Mouse (Mus musculus): ENCODE measurements around the gene Zfp13. TPM values are rescaled to one million over a fixed set of nuclear protein-coding genes. Genes with fewer than 3 reads are reported as not detected.

The Zfp13 gene
- polyA plus RNA-seq, 1 experiment: 27.8 TPM

DNA sequence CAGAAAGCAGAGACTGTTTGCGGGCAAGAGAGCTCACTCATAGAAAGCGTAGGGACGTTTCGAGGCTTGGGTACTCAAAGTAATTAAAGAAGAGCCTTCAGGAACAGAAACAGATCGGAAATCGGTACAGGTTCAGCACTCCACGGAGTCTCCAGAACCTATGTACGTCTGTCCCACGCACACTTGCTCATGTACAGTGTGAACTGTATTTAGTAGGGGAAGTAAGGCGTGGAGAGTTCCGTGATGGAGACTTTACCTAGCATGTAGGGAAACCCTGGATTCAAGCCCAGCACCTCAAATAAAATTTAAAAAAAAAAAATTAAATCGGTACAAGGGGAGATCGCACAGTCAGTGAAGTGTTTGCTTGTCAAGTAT is 6.4 kb downstream of the Zfp13 start:
- no peak for DNase-seq (ENCODE audit: extremely low spot score in 1 of 2, low spot score in 1 of 2)

DNA sequence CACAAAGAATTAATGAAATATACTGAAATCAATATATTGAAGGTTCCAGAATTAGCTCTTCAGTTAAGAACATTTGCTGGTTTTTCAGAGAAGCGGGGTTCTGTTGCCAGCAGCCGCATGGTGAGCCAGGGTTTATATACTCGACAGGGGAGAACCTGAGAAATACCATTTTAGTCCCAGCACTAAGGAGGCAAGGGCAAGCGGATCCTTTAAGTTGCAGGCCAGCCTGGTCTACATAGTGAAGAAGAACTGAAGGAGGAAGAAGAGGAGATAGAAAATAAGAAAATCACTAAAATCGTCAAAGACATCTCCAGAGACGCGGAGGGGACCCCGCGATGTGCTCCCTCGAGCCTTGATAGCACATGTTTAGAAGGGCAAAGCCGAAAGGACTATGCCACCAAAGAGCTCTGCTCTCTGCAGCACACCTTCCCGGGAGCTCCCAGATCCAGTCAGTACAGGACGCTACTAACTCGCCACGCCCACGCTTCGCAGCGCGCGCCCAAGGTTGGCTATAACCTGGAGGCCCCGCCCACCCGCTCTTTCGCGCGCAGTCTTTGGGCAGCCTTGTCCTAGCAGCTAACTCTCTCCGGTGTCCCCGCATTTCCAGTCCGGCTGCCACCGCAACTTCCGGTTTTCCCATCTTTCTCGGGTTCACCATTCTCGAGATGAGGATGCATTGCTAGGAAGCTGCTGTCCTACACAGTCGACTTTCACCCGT is 6.9 kb downstream of the Zfp13 start:
- peak; percentile 96 to 98 for DNase-seq (ENCODE audit: extremely low spot score in 1 of 2, low spot score in 1 of 2)

DNA sequence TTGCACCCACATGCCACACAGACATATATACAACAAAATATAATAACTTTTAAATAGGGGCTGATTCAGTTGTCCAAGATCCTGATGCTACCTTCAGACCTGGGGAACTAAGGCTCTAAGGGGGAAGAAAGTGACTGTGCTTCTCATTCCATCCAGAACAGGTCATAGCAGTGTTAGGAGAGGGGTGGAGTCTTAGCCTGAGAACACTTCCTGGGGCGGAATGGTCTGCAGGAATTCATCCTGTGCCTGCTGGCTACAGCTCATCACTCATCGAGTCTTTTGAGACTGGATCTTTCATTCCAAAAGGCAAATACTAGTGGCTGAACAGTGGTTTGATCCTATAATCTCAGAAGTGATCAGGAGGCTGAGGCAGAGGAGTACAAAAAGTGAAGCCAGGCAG is 12.0 kb downstream of the Zfp13 start:
- DNase-seq (ENCODE audit: extremely low spot score in 1 of 2, low spot score in 1 of 2): no peak

GRCm38 (mm10) chr17:23585721-23586491 is 13.4 kb downstream of the Zfp13 start:
- peak; percentile 68 to 86 for DNase-seq (ENCODE audit: extremely low spot score in 1 of 2, low spot score in 1 of 2)

DNA sequence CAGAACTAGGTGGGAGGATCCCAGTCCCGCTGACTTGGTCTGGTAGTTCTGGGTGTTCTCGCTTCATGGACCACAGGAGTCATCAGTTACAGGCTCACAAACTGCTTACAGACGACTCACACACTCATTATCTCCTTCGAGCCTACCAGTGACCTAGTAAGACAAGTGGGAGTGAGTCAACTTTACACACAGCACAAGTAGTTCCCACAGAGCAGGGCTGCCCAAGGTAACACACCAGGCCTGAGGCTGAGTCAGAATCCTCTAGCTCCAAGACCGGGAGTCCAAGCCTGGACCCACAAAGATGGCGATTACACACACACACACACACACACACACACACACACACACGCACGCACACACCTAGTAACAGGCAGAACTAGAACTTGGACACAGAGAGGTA is 14.5 kb downstream of the Zfp13 start:
- no peak for DNase-seq (ENCODE audit: extremely low spot score in 1 of 2, low spot score in 1 of 2)

DNA sequence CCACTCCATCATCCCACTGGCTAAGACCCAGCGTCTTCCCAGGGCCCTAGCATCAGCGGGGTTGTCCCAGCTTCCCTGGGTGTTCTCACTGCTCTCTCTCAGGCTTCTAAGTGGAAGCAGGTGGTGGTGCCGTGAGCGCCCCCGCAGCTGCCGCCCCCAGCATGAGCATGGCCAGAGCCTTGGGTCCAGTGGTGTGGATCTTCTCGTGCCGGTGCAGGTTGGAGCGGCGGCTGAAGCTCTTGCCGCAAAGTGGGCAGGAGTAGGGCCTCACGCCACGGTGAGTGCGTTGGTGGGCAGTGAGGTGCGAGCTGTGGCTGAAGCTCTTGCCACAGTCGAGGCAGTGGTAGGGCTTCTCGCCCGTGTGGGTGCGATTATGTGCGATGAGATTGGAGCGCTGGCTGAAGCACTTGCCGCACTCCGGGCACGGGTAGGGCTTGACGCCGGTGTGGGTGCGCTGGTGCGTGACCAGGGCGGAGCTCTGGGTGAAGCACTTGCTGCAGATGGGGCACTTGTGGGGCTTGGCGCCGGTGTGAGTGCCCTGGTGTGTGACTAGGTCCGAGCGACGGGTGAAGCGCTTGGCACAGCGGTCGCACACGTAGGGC is 23.2 kb downstream of the Zfp13 start:
- no peak for DNase-seq (ENCODE audit: extremely low spot score in 1 of 2, low spot score in 1 of 2)

DNA sequence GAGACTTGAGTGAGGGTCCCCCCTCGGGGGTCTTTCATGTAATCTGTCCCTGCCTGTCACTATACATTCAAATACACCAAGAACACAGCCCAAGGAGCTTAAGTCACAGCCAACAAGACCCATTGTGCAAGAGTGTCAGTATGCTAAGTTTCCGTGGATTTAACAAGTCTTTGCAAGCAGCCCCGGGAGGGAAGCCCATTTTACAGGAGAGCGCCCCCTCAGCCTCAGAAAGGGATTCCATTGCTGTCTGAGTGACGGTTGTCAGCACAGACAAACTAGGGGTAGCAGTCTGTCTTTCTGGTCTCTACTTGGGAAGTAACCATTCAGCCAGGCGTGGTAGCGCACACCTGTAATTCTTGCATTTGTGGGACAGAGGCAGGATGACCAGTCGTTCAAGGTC is 25.2 kb downstream of the Zfp13 start:
- no peak for DNase-seq (ENCODE audit: extremely low spot score in 1 of 2, low spot score in 1 of 2)

GRCm38 (mm10) chr17:23572059-23572458 is 27.2 kb downstream of the Zfp13 start:
- DNase-seq (ENCODE audit: extremely low spot score in 1 of 2, low spot score in 1 of 2): no peak

GRCm38 (mm10) chr17:23571084-23571483 is 28.2 kb downstream of the Zfp13 start:
- peak in 1 of 2 experiments; percentile 36 for DNase-seq (ENCODE audit: extremely low spot score in 1 of 2, low spot score in 1 of 2)

GRCm38 (mm10) chr17:23570017-23570416 is 29.3 kb downstream of the Zfp13 start:
- DNase-seq (ENCODE audit: extremely low spot score in 1 of 2, low spot score in 1 of 2): peak in 1 of 2 experiments; percentile 34

DNA sequence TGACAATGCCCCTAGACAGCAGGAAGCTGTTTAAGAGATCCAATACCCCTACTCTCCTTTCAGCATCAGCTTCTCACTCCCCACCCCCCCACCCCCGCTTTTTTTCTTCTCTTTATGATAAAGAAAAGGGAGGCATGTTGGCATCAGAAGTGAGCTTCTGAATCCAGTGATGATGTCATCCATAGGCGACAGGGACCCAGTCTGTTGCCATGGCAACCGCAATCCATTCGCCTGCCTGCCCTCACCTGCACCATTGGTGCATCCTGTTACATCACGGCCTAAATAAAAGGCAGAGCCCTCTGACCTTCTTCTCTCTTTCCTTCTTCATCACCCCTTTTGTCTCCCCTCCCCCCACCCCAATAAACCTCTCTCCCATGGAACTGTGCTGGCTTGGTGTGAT is 30.9 kb downstream of the Zfp13 start:
- DNase-seq (ENCODE audit: extremely low spot score in 1 of 2, low spot score in 1 of 2): no peak

DNA sequence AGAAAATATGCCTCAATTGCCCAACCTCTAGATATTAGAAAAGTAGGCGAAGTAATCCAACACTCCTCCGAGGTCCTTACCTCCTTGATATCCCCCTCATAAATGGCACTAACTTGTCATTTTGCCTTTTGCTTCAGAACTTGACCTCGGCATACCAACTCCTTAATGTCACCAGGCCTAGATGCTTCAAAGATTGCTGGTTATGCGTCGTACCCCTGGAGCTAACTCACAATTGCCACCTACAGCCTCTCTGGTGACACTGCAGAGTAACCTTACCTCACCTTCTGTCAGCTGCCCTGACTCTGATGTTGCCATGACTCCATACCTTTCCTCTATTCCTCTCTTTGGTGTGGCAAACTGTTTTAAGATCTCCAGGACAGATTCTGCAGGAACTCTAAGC is 32.5 kb downstream of the Zfp13 start:
- DNase-seq (ENCODE audit: extremely low spot score in 1 of 2, low spot score in 1 of 2): no peak

DNA sequence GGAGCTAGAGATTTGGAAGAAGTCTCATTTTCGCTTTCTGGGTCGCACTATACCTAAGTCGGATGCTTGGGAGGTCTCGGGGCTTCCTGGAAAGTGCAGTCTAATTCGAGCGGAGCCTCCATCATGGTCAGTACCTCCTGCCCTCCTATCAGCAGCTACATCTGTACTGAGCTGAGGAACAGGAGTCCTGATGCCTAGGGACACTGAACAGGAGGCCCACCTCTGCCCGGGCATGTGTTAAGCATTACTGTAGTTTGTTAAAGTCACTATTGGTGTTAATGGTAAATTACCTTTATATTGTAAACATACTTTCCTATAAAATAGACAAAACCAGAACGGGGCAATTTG is 34.9 kb downstream of the Zfp13 start:
- no peak for DNase-seq (ENCODE audit: extremely low spot score in 1 of 2, low spot score in 1 of 2)

GRCm38 (mm10) chr17:23563595-23564367 is 35.5 kb downstream of the Zfp13 start, which contains the start of gene Zfp213:
Gene Zfp213, minus strand, starts transcription at chr17:23564238.
- DNase-seq (ENCODE audit: extremely low spot score in 1 of 2, low spot score in 1 of 2): peak; percentile 92 to 97

DNA sequence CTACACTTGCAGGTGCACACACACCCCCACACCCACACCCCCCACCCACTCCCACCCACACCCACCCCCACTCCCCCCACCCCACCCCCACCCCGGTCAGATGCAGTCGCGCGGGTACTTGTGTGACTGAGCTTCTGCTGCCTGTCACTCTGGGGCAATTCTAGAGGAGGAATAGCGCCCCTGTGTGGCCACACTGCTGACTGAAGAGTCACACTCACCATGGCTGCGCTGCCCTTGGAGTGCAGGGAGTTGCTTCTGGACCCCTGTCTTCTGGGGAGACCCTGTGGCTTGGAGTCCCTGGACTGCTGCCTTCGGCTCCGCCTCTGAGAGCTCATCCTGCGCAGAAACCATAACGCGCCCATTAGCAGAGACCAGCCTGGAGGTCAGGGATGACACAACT is 39.5 kb downstream of the Zfp13 start:
- peak in 1 of 2 experiments; percentile 62 for DNase-seq (ENCODE audit: extremely low spot score in 1 of 2, low spot score in 1 of 2)

GRCm38 (mm10) chr17:23555243-23555916 is 43.9 kb downstream of the Zfp13 start:
- no peak for DNase-seq (ENCODE audit: extremely low spot score in 1 of 2, low spot score in 1 of 2)

DNA sequence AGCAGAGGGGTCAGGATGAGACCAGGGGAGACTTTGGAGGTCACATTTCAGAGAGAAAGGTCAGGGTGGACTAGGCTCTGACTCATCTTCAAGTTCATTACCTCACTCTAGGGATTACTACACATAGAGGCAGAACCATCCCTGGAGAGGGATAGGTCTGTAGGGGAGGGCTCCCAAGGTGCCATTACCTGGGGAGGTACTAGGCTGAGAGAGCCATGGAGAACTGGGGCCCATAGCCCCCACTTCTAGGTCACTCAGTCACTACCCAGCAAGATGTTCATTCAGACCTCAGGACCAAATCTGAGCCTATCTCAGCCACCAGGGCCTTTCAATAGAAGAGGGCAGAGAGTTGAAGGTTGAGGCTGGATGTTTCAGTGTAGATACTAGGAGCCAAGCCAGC is 45.0 kb downstream of the Zfp13 start:
- DNase-seq (ENCODE audit: extremely low spot score in 1 of 2, low spot score in 1 of 2): no peak

GRCm38 (mm10) chr17:23553634-23554120 is 45.6 kb downstream of the Zfp13 start:
- DNase-seq (ENCODE audit: extremely low spot score in 1 of 2, low spot score in 1 of 2): no peak

DNA sequence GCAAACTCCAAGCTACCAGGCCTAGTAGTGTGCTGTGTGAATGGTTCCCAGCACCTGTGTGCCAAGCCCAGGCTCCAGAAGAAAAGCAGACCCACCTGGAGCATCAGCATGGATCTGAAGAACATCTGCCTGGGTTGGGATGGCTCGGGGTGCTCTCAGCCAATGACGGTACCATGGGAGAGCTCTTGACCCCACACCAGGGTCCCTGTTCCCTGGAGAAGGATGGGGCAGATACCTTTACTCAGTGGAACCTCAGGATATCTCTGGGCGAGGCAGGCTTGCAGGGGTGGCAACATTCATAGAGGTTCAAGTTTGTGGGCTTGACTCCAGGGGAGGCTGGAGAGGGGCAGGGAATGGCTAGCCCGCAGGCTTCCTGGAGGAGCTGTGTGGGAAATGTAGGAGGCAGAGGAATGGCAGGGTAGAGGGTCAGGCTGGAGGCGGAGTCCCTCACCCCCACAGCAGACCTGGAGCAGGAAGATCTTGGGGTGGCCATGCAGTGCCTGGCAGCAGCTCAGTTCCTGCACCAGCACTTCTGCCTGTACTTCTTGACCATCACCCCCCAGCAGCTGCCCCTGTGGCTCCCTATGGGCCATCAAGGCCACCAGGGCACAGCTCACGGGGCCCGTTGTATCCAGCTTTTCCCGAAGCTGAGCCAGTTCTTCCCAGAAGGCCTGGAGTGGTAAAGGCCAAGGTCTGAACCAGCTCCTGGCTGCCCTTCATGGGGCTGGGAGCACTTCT is 46.2 kb downstream of the Zfp13 start:
- no peak for DNase-seq (ENCODE audit: extremely low spot score in 1 of 2, low spot score in 1 of 2)

- DNase-seq (ENCODE audit: extremely low spot score in 1 of 2, low spot score in 1 of 2): no peak
These were observed 47.3 kb downstream of the Zfp13 start for GRCm38 (mm10) chr17:23551963-23552362.

All from frontal cortex, adult 2 months (tissue).